Mouse (Mus musculus) limb, embryonic 11.5 days (tissue): Measurements from ENCODE around the gene Rbbp8nl. TPM values are rescaled to one million over a fixed set of nuclear protein-coding genes. Genes with fewer than 3 reads are reported as not detected.

Experiments used
- ATAC-seq: fragments of 200-750 bp; cut with Nextera tagmentation; 2 replicates; pipeline ENCODE4 v1.8.0; 2017; ENCODE audit warnings: low read depth; ENCODE audit not compliant: insufficient number of reproducible peaks, low FRiP score, low TSS enrichment
- DNase-seq: peaks from one replicate; pipeline ENCODE4 v3.0.0-alpha.2; 2015; ENCODE audit warnings: low spot score
- H3K27ac ChIP-seq: fragments of 300-500 bp; sonication (generic); replicated peaks from 2 replicates; pipeline ENCODE4 v1.5.1; 2014; ENCODE audit warnings: low read depth, mild to moderate bottlenecking, low read length
- H3K27me3 ChIP-seq: fragments of 300-500 bp; sonication (generic); 2 replicates; pipeline ENCODE4 v1.6.1; 2014; ENCODE audit warnings: mild to moderate bottlenecking, low read length, mixed read lengths; ENCODE audit not compliant: control insufficient read depth, insufficient read depth
- H3K36me3 ChIP-seq: fragments of 300-500 bp; sonication (generic); 2 replicates; pipeline ENCODE4 v1.6.1; 2014; ENCODE audit warnings: mild to moderate bottlenecking, low read length, moderate library complexity, mixed read lengths; ENCODE audit not compliant: control insufficient read depth, insufficient read depth
- H3K4me1 ChIP-seq: fragments of 300-500 bp; sonication (generic); 2 replicates; pipeline ENCODE4 v1.6.1; 2014; ENCODE audit warnings: low read length, mixed read lengths; ENCODE audit not compliant: control insufficient read depth, insufficient read depth
- H3K4me2 ChIP-seq: fragments of 300-500 bp; sonication (generic); 2 replicates; pipeline ENCODE4 v1.6.1; 2014; ENCODE audit warnings: low read depth, mild to moderate bottlenecking, moderate library complexity; ENCODE audit not compliant: severe bottlenecking
- H3K4me3 ChIP-seq: fragments of 300-500 bp; sonication (generic); 2 replicates; pipeline ENCODE4 v1.5.1; 2014; ENCODE audit warnings: low read depth, low read length
- H3K9ac ChIP-seq: fragments of 300-500 bp; sonication (generic); 2 replicates; pipeline ENCODE4 v1.6.1; 2014; ENCODE audit warnings: mild to moderate bottlenecking, low read length
- H3K9me3 ChIP-seq: fragments of 300-500 bp; sonication (generic); 2 replicates; pipeline ENCODE4 v1.6.1; 2016; ENCODE audit warnings: low read length; ENCODE audit not compliant: control insufficient read depth
- WGBS: fragments of 180-500 bp; shearing (Covaris S2); extraction: QIAGEN DNeasy Blood & Tissue Kit; methylation state at CpG from one replicate; pipeline ENCODE4 v1.1.7; 2014; 5-methylcytosine and 5-hydroxymethylcytosine counted together
- polyA plus RNA-seq: library from polyadenylated mRNA; unstranded; fragments of >200 nt; fragmentation: Nextera tagmentation; extraction: Ambion mirVana; gene quantifications from 2 replicates; pipeline ENCODE4 v1.2.1, GENCODE M21; 2014

Gene Rbbp8nl
- polyA plus RNA-seq, 1 experiment from 2014 or later: 0.40 TPM

GRCm38 (mm10) chr2:180276385-180276784 lies 13.3 kb downstream of the Rbbp8nl start:
- Histone ChIP-seq H3K4me2 (no peak overlapping the region; the same call in 1 of the 2 replicates), H3K4me1 (peaks cover 12% of the 10 kb centered on the region)
- 57% methylated on average over 4 of the region's 4 CpGs for WGBS

GRCm38 (mm10) chr2:180275836-180276235 lies 13.8 kb downstream of the Rbbp8nl start:
- Histone ChIP-seq H3K36me3 (0 out of 2 replicates have a peak, but pooled peaks cover 2% of the 10 kb centered on the region), H3K4me1 (peaks cover 12% of the 10 kb centered on the region), H3K27ac (no peak overlapping the region), H3K9ac (no peak overlapping the region), H3K4me3 (no peak overlapping the region), H3K4me2 (peak overlapping the region; percentile 16; the same call in 1 of the 2 replicates), H3K27me3 (no peaks in the 10 kb centered on the region), H3K9me3 (no peaks in the 10 kb centered on the region)
- peak; percentile 94 for DNase-seq
- peak; percentile 49 for ATAC-seq
- WGBS: 1% methylated on average over 8 of the region's 8 CpGs

More at GRCm38 (mm10) chr2:180276385-180276784, 13.3 kb downstream of the Rbbp8nl start:
- Histone ChIP-seq H3K27me3 (no peaks in the 10 kb centered on the region), H3K9ac (0 out of 2 replicates have a peak overlapping the region, but pooled peaks have one; percentile 12), H3K4me3 (no peak overlapping the region), H3K27ac (no peak overlapping the region), H3K36me3 (no peaks in the 10 kb centered on the region), H3K9me3 (no peaks in the 10 kb centered on the region)
- no peak for DNase-seq
- no peak for ATAC-seq

- Histone ChIP-seq H3K36me3 (0 out of 2 replicates have a peak, but pooled peaks cover 2% of the 10 kb centered on the region), H3K4me3 (no peak overlapping the region), H3K27me3 (no peaks in the 10 kb centered on the region), H3K4me2 (no peak overlapping the region), H3K9ac (no peak overlapping the region), H3K4me1 (peaks cover 12% of the 10 kb centered on the region), H3K27ac (no peak overlapping the region), H3K9me3 (no peaks in the 10 kb centered on the region)
- no peak for ATAC-seq
- WGBS: 70% methylated on average over 2 of the region's 2 CpGs
- no peak for DNase-seq
Measured at GRCm38 (mm10) chr2:180274523-180274922, 15.2 kb downstream of the Rbbp8nl start.

GRCm38 (mm10) chr2:180273394-180274244 lies 16.1 kb downstream of the Rbbp8nl start, which contains the start of gene Cables2:
TSS of gene Cables2 (minus strand) at chr2:180273496.
- Histone ChIP-seq H3K4me2 (peak within 1 kb of the TSS; percentile 93), H3K9me3 (no peaks in the 10 kb centered on the region), H3K27me3 (no peaks in the 10 kb centered on the region), H3K4me1 (peaks cover 12% of the 10 kb centered on the region), H3K27ac (peak within 1 kb of the TSS; percentile 47; the same call in 1 of the 2 replicates), H3K9ac (peak within 1 kb of the TSS; percentile 92), H3K36me3 (peaks cover 2% of the 10 kb centered on the region; the same call in 1 of the 2 replicates), H3K4me3 (peak within 1 kb of the TSS; percentile 73)
- peak; percentile 88 for ATAC-seq
- WGBS: 10% methylated on average over 45 of the region's 68 CpGs
- DNase-seq: peak; percentile 95

GRCm38 (mm10) chr2:180272884-180273321 lies 16.8 kb downstream of the Rbbp8nl start:
- Histone ChIP-seq H3K36me3 (peaks cover 2% of the 10 kb centered on the region; the same call in 1 of the 2 replicates), H3K27me3 (no peaks in the 10 kb centered on the region), H3K4me2 (peak overlapping the region; percentile 93), H3K27ac (peak overlapping the region; percentile 47; the same call in 1 of the 2 replicates), H3K9ac (peak overlapping the region; percentile 92), H3K4me1 (peaks cover 12% of the 10 kb centered on the region), H3K4me3 (peak overlapping the region; percentile 73), H3K9me3 (no peaks in the 10 kb centered on the region)
- under 1% methylated on average over 31 of the region's 37 CpGs for WGBS
- ATAC-seq: peak; percentile 24; the same call in 1 of the 2 replicates
- no peak for DNase-seq

GRCm38 (mm10) chr2:180271804-180272395 lies 17.8 kb downstream of the Rbbp8nl start:
- no peaks in the 10 kb centered on the region for H3K27me3 ChIP-seq
- H3K36me3 ChIP-seq: peaks cover 2% of the 10 kb centered on the region; the same call in 1 of the 2 replicates
- peak overlapping the region; percentile 93 for H3K4me2 ChIP-seq
- ATAC-seq (no peak), DNase-seq (no peak)
- H3K4me3 ChIP-seq: peak overlapping the region; percentile 73
- no peak overlapping the region; the same call in 1 of the 2 replicates for H3K9ac ChIP-seq
- H3K9me3 ChIP-seq: no peaks in the 10 kb centered on the region
- H3K27ac ChIP-seq: no peak overlapping the region
- peaks cover 12% of the 10 kb centered on the region for H3K4me1 ChIP-seq
- 70% methylated on average over 5 of the region's 5 CpGs for WGBS

GRCm38 (mm10) chr2:180270537-180271255 lies 19.0 kb downstream of the Rbbp8nl start:
- no peak overlapping the region for H3K27ac ChIP-seq
- no peak for ATAC-seq
- WGBS: 65% methylated on average over 7 of the region's 7 CpGs
- no peak overlapping the region for H3K4me3 ChIP-seq
- H3K4me1 ChIP-seq: peaks cover 12% of the 10 kb centered on the region
- H3K9me3 ChIP-seq: no peaks in the 10 kb centered on the region
- no peak overlapping the region for H3K4me2 ChIP-seq
- no peak overlapping the region; the same call in 1 of the 2 replicates for H3K9ac ChIP-seq
- no peak for DNase-seq
- peaks cover 2% of the 10 kb centered on the region; the same call in 1 of the 2 replicates for H3K36me3 ChIP-seq
- no peaks in the 10 kb centered on the region for H3K27me3 ChIP-seq

GRCm38 (mm10) chr2:180269329-180269728 lies 20.4 kb downstream of the Rbbp8nl start:
- no peak for DNase-seq
- ATAC-seq: no peak
- H3K27me3 ChIP-seq: no peaks in the 10 kb centered on the region
- no peak overlapping the region for H3K27ac ChIP-seq
- peaks cover 12% of the 10 kb centered on the region for H3K4me1 ChIP-seq
- no peaks in the 10 kb centered on the region for H3K9me3 ChIP-seq
- 92% methylated on average over 10 of the region's 10 CpGs for WGBS
- H3K36me3 ChIP-seq: peaks cover 4% of the 10 kb centered on the region; the same call in 1 of the 2 replicates
- no peak overlapping the region for H3K4me2 ChIP-seq
- H3K4me3 ChIP-seq: no peak overlapping the region
- no peak overlapping the region for H3K9ac ChIP-seq
